Mouse (Mus musculus) forebrain, postnatal 0 days (tissue): ENCODE data around the gene Cnn3. TPM values are rescaled to one million over a fixed set of nuclear protein-coding genes. Genes with fewer than 3 reads are reported as not detected.

Experiments used
- ATAC-seq: fragments of 200-750 bp; cut with Nextera tagmentation; 2 replicates; pipeline ENCODE4 v1.8.0; 2017; ENCODE audit warnings: mild to moderate bottlenecking, moderate library complexity
- DNase-seq: peaks from one replicate; pipeline ENCODE4 v3.0.0-alpha.2; 2015
- H3K27ac ChIP-seq: fragments of 300-500 bp; sonication (generic); 2 replicates; pipeline ENCODE4 v1.5.1; 2014; ENCODE audit warnings: low read depth, mild to moderate bottlenecking, antibody characterized with exemption, low read length, moderate library complexity, mixed read lengths
- H3K27me3 ChIP-seq: fragments of 300-500 bp; sonication (generic); 2 replicates; pipeline ENCODE4 v1.6.1; 2014; ENCODE audit warnings: mild to moderate bottlenecking, low read length, mixed read lengths; ENCODE audit not compliant: insufficient read depth
- H3K36me3 ChIP-seq: fragments of 300-500 bp; sonication (generic); 2 replicates; pipeline ENCODE4 v1.6.1; 2014; ENCODE audit warnings: mild to moderate bottlenecking, moderate library complexity; ENCODE audit not compliant: insufficient read depth
- H3K4me1 ChIP-seq: fragments of 300-500 bp; sonication (generic); 2 replicates; pipeline ENCODE4 v1.6.1; 2014; ENCODE audit warnings: antibody characterized with exemption; ENCODE audit not compliant: insufficient read depth
- H3K4me2 ChIP-seq: fragments of 300-500 bp; sonication (generic); 2 replicates; pipeline ENCODE4 v1.6.1; 2014; ENCODE audit warnings: low read depth, mild to moderate bottlenecking, moderate library complexity
- H3K4me3 ChIP-seq: fragments of 300-500 bp; sonication (generic); 2 replicates; pipeline ENCODE4 v1.5.1; 2014; ENCODE audit warnings: low read depth, low read length, mixed read lengths
- H3K9ac ChIP-seq: fragments of 300-500 bp; sonication (generic); 2 replicates; pipeline ENCODE4 v1.6.1; 2014; ENCODE audit warnings: mild to moderate bottlenecking
- H3K9me3 ChIP-seq: fragments of 300-500 bp; sonication (generic); 2 replicates; pipeline ENCODE4 v1.6.1; 2016; ENCODE audit warnings: low read length
- CTCF ChIP-seq: sonication (generic); IDR thresholded peaks from 2 replicates; pipeline ENCODE4 v1.5.1; 2016; ENCODE audit warnings: antibody characterized with exemption, control low read depth, low read depth
- WGBS: fragments of 180-500 bp; shearing (Covaris S2); extraction: QIAGEN DNeasy Blood & Tissue Kit; methylation state at CpG from one replicate; pipeline ENCODE4 v1.1.7; 2014; 5-methylcytosine and 5-hydroxymethylcytosine counted together
- polyA plus RNA-seq: library from polyadenylated mRNA; unstranded; fragments of >200 nt; fragmentation: Nextera tagmentation; extraction: Ambion mirVana; gene quantifications from 2 replicates; pipeline ENCODE4 v1.2.1, GENCODE M21; 2015
- total RNA-seq: library from RNA; depleted of rRNA; stranded (reverse); fragments of >200 nt; gene quantifications from 2 replicates; pipeline ENCODE4 v1.2.3, GENCODE M21; 2014

The Cnn3 gene
- total and polyA plus RNA-seq, 2 experiments from 2014 or later = 150 to 307 TPM

- peaks cover 26% of the 10 kb centered on the region for H3K4me1 ChIP-seq
- no peaks in the 10 kb centered on the region for H3K36me3 ChIP-seq
- TF ChIP-seq CTCF = no peak
- 32% methylated on average over 7 of the region's 7 CpGs for WGBS
- ATAC-seq = no peak
- DNase-seq = no peak
- H3K27ac ChIP-seq = peak overlapping the region; percentile 4; the same call in 1 of the 2 replicates
- no peak overlapping the region for H3K9ac ChIP-seq
- no peak overlapping the region; the same call in 1 of the 2 replicates for H3K4me3 ChIP-seq
- no peaks in the 10 kb centered on the region for H3K9me3 ChIP-seq
- H3K4me2 ChIP-seq = peak overlapping the region; percentile 96
- no peaks in the 10 kb centered on the region for H3K27me3 ChIP-seq
Measured at GRCm38 (mm10) chr3:121430289-121430936, 4.1 kb downstream of the Cnn3 start.

DNA sequence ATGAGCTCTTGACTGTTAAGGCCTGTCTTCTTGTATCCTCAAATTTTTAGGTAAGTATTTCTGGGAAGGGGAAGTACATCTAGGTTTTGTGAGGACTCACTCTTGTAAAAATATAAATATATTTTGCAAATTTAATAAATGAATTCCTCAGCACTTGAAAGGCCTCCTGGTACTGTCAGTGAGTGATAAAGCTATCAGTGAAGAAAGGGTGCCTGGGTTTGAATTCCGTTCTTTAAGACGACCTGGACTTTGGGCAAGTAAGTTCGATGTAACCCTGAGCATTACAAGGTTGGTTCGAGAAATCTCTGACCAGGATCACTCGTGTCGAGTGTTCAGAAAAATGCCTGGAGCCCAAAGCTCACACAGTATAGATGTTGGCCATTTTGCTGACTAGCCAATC, 7.1 kb downstream of the Cnn3 start:
- no peak for TF ChIP-seq CTCF
- Histone ChIP-seq H3K36me3 (no peaks in the 10 kb centered on the region), H3K27ac (no peak overlapping the region), H3K4me3 (no peak overlapping the region), H3K4me2 (no peak overlapping the region), H3K4me1 (peaks cover 23% of the 10 kb centered on the region), H3K9ac (no peak overlapping the region), H3K9me3 (no peaks in the 10 kb centered on the region), H3K27me3 (no peaks in the 10 kb centered on the region)
- DNase-seq (no peak), ATAC-seq (no peak)
- WGBS = 86% methylated on average over 6 of the region's 6 CpGs

DNA sequence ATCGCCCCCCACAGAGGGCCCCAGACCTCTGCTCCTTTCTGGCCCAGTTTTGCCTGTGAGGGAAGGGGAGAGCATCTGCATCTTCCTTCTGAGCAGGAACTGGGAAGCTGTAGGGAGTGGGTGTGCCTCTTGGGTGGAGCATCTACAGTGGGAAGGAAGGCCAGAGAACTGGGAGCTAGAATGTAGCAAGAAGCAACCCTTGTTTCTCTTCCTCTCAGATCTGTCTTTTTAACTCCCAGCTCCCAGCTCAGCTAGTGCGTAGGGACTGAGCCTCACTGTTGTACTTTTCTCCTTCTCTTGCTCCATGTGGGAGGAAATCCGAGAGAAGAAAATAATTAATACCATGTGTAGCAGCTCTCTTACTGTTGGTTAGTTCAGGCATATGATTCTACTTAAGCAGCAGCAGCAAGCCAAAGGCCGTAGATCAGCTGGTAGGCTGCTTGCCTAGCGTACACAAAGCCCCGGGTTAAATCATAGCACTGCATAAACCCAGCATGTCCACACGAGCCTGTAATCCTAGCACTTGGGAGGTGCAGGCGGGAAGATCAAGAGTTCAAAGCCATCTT, 7.8 kb downstream of the Cnn3 start:
- Histone ChIP-seq H3K9ac (no peak overlapping the region), H3K4me3 (no peak overlapping the region), H3K4me2 (no peak overlapping the region), H3K27ac (no peak overlapping the region), H3K4me1 (peaks cover 16% of the 10 kb centered on the region), H3K36me3 (no peaks in the 10 kb centered on the region), H3K27me3 (no peaks in the 10 kb centered on the region), H3K9me3 (no peaks in the 10 kb centered on the region)
- WGBS = 38% methylated on average over 8 of the region's 8 CpGs
- TF ChIP-seq CTCF = no peak
- DNase-seq (no peak), ATAC-seq (peak; percentile 34)

DNA sequence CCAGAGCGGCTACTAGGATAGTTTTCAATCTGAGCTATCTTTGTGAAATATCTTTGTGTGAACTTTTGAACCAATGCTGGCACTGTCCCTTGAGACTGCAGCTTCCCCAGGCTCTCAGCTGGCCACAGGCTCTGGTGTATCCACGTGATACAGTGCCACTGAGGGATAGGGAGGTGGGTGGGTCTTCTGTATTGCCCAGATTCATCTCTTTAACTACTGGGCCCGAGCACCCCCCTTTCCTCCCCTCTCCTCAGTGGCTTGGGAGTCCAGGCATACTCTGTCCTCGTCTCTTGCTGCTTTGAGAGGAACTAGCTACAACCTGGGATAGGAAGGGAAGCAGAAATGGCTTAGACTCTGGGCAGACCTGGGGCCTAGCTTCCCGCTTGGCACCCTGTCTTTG, 9.0 kb downstream of the Cnn3 start:
- WGBS = 79% methylated on average over 5 of the region's 5 CpGs
- no peak for DNase-seq
- Histone ChIP-seq H3K4me1 (peaks cover 4% of the 10 kb centered on the region; the same call in 1 of the 2 replicates), H3K4me3 (no peak overlapping the region), H3K9me3 (no peaks in the 10 kb centered on the region), H3K27ac (no peak overlapping the region), H3K4me2 (no peak overlapping the region), H3K9ac (no peak overlapping the region), H3K27me3 (no peaks in the 10 kb centered on the region), H3K36me3 (no peaks in the 10 kb centered on the region)
- no peak for TF ChIP-seq CTCF
- peak; percentile 56 for ATAC-seq

GRCm38 (mm10) chr3:121437070-121437469, 10.8 kb downstream of the Cnn3 start:
- Histone ChIP-seq H3K4me2 (no peak overlapping the region), H3K9ac (no peak overlapping the region), H3K9me3 (no peaks in the 10 kb centered on the region), H3K4me3 (no peak overlapping the region), H3K4me1 (no peaks in the 10 kb centered on the region; the same call in 1 of the 2 replicates), H3K27ac (no peak overlapping the region), H3K27me3 (no peaks in the 10 kb centered on the region), H3K36me3 (peaks cover under 1% of the 10 kb centered on the region; the same call in 1 of the 2 replicates)
- ATAC-seq (no peak), DNase-seq (no peak)
- WGBS = 83% methylated on average over 7 of the region's 7 CpGs
- no peak for TF ChIP-seq CTCF

GRCm38 (mm10) chr3:121437996-121438395, 11.7 kb downstream of the Cnn3 start:
- H3K27me3 ChIP-seq = no peaks in the 10 kb centered on the region
- ATAC-seq (no peak), DNase-seq (no peak)
- H3K36me3 ChIP-seq = peaks cover 3% of the 10 kb centered on the region; the same call in 1 of the 2 replicates
- no peak overlapping the region for H3K9ac ChIP-seq
- no peak for TF ChIP-seq CTCF
- no peaks in the 10 kb centered on the region for H3K9me3 ChIP-seq
- H3K4me2 ChIP-seq = no peak overlapping the region
- H3K27ac ChIP-seq = no peak overlapping the region
- WGBS = 79% methylated on average over 7 of the region's 7 CpGs
- H3K4me1 ChIP-seq = no peaks in the 10 kb centered on the region; the same call in 1 of the 2 replicates
- H3K4me3 ChIP-seq = no peak overlapping the region

GRCm38 (mm10) chr3:121439623-121440161, 13.4 kb downstream of the Cnn3 start:
- H3K4me1 ChIP-seq = no peaks in the 10 kb centered on the region
- H3K4me2 ChIP-seq = no peak overlapping the region
- no peak overlapping the region for H3K27ac ChIP-seq
- H3K9ac ChIP-seq = no peak overlapping the region
- no peaks in the 10 kb centered on the region for H3K27me3 ChIP-seq
- H3K36me3 ChIP-seq = peaks cover 3% of the 10 kb centered on the region; the same call in 1 of the 2 replicates
- H3K9me3 ChIP-seq = no peaks in the 10 kb centered on the region
- H3K4me3 ChIP-seq = no peak overlapping the region
- ATAC-seq = no peak
- no peak for TF ChIP-seq CTCF
- WGBS = 81% methylated on average over 11 of the region's 11 CpGs
- no peak for DNase-seq
